Mouse (Mus musculus) ES-E14 (cell line): ENCODE data around the gene Paxx. TPM values are rescaled to one million over a fixed set of nuclear protein-coding genes. Genes with fewer than 3 reads are reported as not detected.
A peak's percentile ranks its signal among the peaks of the same experiment; 100 is the strongest.

Experiments
- DNase-seq: peaks from one replicate; pipeline ENCODE4 v3.0.0-alpha.2; 2013; ENCODE audit warnings: low read depth, low spot score
- H3K27ac ChIP-seq: 2 replicates; pipeline ENCODE4 v1.5.1; 2012; ENCODE audit warnings: low read depth, mild to moderate bottlenecking, low read length, moderate library complexity, mixed read lengths; ENCODE audit not compliant: poor library complexity, insufficient read depth, severe bottlenecking
- H3K36me3 ChIP-seq: 2 replicates; pipeline ENCODE4 v1.6.1; 2012; ENCODE audit warnings: mild to moderate bottlenecking, low read length, moderate library complexity, mixed read lengths; ENCODE audit not compliant: control insufficient read depth, poor library complexity, insufficient read depth, severe bottlenecking
- H3K4me1 ChIP-seq, 2 experiments: fragments of 150-350 bp in 1 of 2; sonication (generic) in 1 of 2; 2 replicates each; pipeline ENCODE4 v1.6.1; 2012; ENCODE audit warnings: low read length in 2 of 2, mild to moderate bottlenecking in 1 of 2, mixed read lengths in 1 of 2; ENCODE audit not compliant: control insufficient read depth in 2 of 2, insufficient read depth in 2 of 2, poor library complexity in 1 of 2
- H3K4me3 ChIP-seq, 2 experiments: fragments of 150-350 bp in 1 of 2; sonication (generic) in 1 of 2; 2 replicates each; pipeline ENCODE4 v1.5.1; 2012; ENCODE audit warnings: low read length in 2 of 2, low read depth in 1 of 2, mild to moderate bottlenecking in 1 of 2, mixed read lengths in 1 of 2; ENCODE audit not compliant: insufficient read depth in 1 of 2, poor library complexity in 1 of 2, severe bottlenecking in 1 of 2
- H3K9ac ChIP-seq: 2 replicates; pipeline ENCODE4 v1.6.1; 2012; ENCODE audit warnings: low read depth, mild to moderate bottlenecking, low read length, mixed read lengths; ENCODE audit not compliant: poor library complexity, insufficient read depth, severe bottlenecking
- H3K9me3 ChIP-seq: fragments of 150-350 bp; sonication (generic); 2 replicates; pipeline ENCODE4 v1.6.1; 2012; ENCODE audit warnings: low read depth, mild to moderate bottlenecking, low read length; ENCODE audit not compliant: control insufficient read depth, insufficient read depth
- CHD2 ChIP-seq: IDR thresholded peaks from 2 replicates; pipeline ENCODE4 v1.6.1; 2014; ENCODE audit warnings: mild to moderate bottlenecking, low read depth, low read length, inconsistent platforms
- HCFC1 ChIP-seq: IDR thresholded peaks from 2 replicates; pipeline ENCODE4 v1.6.1; 2012; ENCODE audit warnings: low read length, inconsistent platforms, borderline replicate concordance; ENCODE audit not compliant: insufficient read depth
- MAFK ChIP-seq: IDR thresholded peaks from 2 replicates; pipeline ENCODE4 v1.6.1; 2014; ENCODE audit warnings: mild to moderate bottlenecking, low read depth, low read length, inconsistent platforms; ENCODE audit not compliant: insufficient read depth
- ZC3H11A ChIP-seq: IDR thresholded peaks from 2 replicates; pipeline ENCODE4 v1.6.1; 2012; ENCODE audit warnings: low read depth, mild to moderate bottlenecking, inconsistent platforms, low read length, borderline replicate concordance
- ZNF384 ChIP-seq: IDR thresholded peaks from 2 replicates; pipeline ENCODE4 v1.6.1; 2012; ENCODE audit warnings: low read depth, low read length, inconsistent platforms
- in situ Hi-C, 2 experiments: fragments of 600-800 bp; cut with MboI; formaldehyde crosslinking; loops; one replicate each; pipeline ENCODE4 v1.15.1; 2025; ENCODE audit warnings: low sequenced_read_pairs in 2 of 2, inconsistent platforms in 1 of 2; ENCODE audit not compliant: unreplicated experiment in 2 of 2
- total RNA-seq: library from RNA; depleted of rRNA; stranded (reverse); fragments of 300-350 nt; gene quantifications from 2 replicates; pipeline ENCODE4 v1.2.3, GENCODE M21; 2012

Paxx gene
- total RNA-seq, 1 experiment, result 4.8 TPM

- peak; percentile 87 for DNase-seq
- H3K27ac ChIP-seq, result no peak within 1 kb of the TSS
- in situ Hi-C loops, result no loop called here
Measured at GRCm38 (mm10) chr2:25500576-25501405, 39.9 kb upstream of the Paxx start, which contains the start of gene Fbxw5. Gene Fbxw5 (plus strand): TSS chr2:25500750.

GRCm38 (mm10) chr2:25500071-25500575 is 39.2 kb upstream of the Paxx start:
- H3K27ac ChIP-seq, result no peak overlapping the region

More at GRCm38 (mm10) chr2:25500576-25501405, 39.9 kb upstream of the Paxx start, which contains the start of gene Fbxw5:
- peak; percentile 65; the same call in 1 of the 2 replicates for TF ChIP-seq HCFC1
- no peak for TF ChIP-seq CHD2
- peak within 1 kb of the TSS; percentile 92 for H3K9ac ChIP-seq
- H3K9me3 ChIP-seq, result no peaks in the 10 kb centered on the region
- H3K4me1 ChIP-seq, result peaks cover 0 to 15% of the 10 kb centered on the region in 2 experiments; a peak in 1 of 4 replicates
- H3K36me3 ChIP-seq, result peaks cover 11% of the 10 kb centered on the region; the same call in 1 of the 2 replicates
- H3K4me3 ChIP-seq, result peak within 1 kb of the TSS; percentile 82 to 95

GRCm38 (mm10) chr2:25498622-25499478 is 38.0 kb upstream of the Paxx start:
- no peak for DNase-seq
- TF ChIP-seq ZC3H11A, result no peak
- no peak for TF ChIP-seq CHD2
- TF ChIP-seq ZNF384, result no peak
- TF ChIP-seq MAFK, result no peak
- TF ChIP-seq HCFC1, result no peak
- no peaks in the 10 kb centered on the region for H3K9me3 ChIP-seq
- in situ Hi-C loops, result no loop called here
- H3K4me3 ChIP-seq, result no peak overlapping the region
- peaks cover 7% of the 10 kb centered on the region; the same call in 1 of the 2 replicates for H3K36me3 ChIP-seq
- no peak overlapping the region for H3K27ac ChIP-seq
- peaks cover 0 to 15% of the 10 kb centered on the region in 2 experiments; a peak in 1 of 4 replicates for H3K4me1 ChIP-seq
- no peak overlapping the region for H3K9ac ChIP-seq

More at GRCm38 (mm10) chr2:25500071-25500575, 39.2 kb upstream of the Paxx start:
- H3K9me3 ChIP-seq, result no peaks in the 10 kb centered on the region
- peak overlapping the region; percentile 35 to 70; a peak in 3 of 4 replicates for H3K4me3 ChIP-seq
- H3K9ac ChIP-seq, result peak overlapping the region; percentile 34; the same call in 1 of the 2 replicates
- H3K4me1 ChIP-seq, result peaks cover 0 to 15% of the 10 kb centered on the region in 2 experiments; a peak in 1 of 4 replicates
- in situ Hi-C loops, result no loop called here
- H3K36me3 ChIP-seq, result peaks cover 11% of the 10 kb centered on the region; the same call in 1 of the 2 replicates
- no peak for DNase-seq
- TF ChIP-seq ZC3H11A, result no peak
- TF ChIP-seq HCFC1, result no peak
- no peak for TF ChIP-seq ZNF384
- TF ChIP-seq CHD2, result no peak
- no peak for TF ChIP-seq MAFK

- Histone ChIP-seq H3K27ac (no peak overlapping the region), H3K9me3 (no peaks in the 10 kb centered on the region), H3K4me1 (peaks cover 0 to 15% of the 10 kb centered on the region in 2 experiments; a peak in 1 of 4 replicates), H3K36me3 (peaks cover 1% of the 10 kb centered on the region; the same call in 1 of the 2 replicates), H3K9ac (no peak overlapping the region), H3K4me3 (no peak overlapping the region)
- no peak for DNase-seq
- in situ Hi-C loops, result no loop called here
- TF ChIP-seq ZC3H11A (no peak), ZNF384 (no peak), HCFC1 (no peak), MAFK (no peak), CHD2 (no peak)
Measured at GRCm38 (mm10) chr2:25497846-25498575, 37.1 kb upstream of the Paxx start.
